In genomic region chr10:60747667-60748212, GRCm38 (mm10) we compare ENCODE assay signal across 10 mouse cellular contexts. TPM values are rescaled to one million over a fixed set of nuclear protein-coding genes. Genes with fewer than 3 reads are reported as not detected.
DNase-seq lines count a peak whose midpoint lies in the region; TF ChIP-seq lines count a peak whose summit lies in the region.
"Had no signal": no experiment of that assay in that cellular context is flagged by ENCODE, and none has a peak within 500 bp of the region (broad histone marks: within the 10 kb centered on the region; RNA-seq: fewer than 3 reads in every experiment).

No protein-coding gene starts in this region.

- TF ChIP-seq CTCF in E14TG2a.4 (conservative IDR thresholded peaks at IDR 0.05; ENCODE audit: low read length) = no peak

- no peaks in the 10 kb centered on the region for H3K27me3 ChIP-seq in E14TG2a.4 (ENCODE audit: insufficient read depth, low read length)
- H3K27me3 ChIP-seq: liver, embryonic 15.5 days had no signal

- WGBS in macrophage (ENCODE audit: missing documents) = 53% methylated on average over 6 of the region's 6 CpGs

- H3K4me3 ChIP-seq in E14TG2a.4 (replicated peaks; ENCODE audit: low read length) (peak overlapping the region; percentile 52), macrophage (ENCODE audit: inconsistent target) (no peak overlapping the region)
- H3K4me3 ChIP-seq: liver, embryonic 15.5 days had no signal

- H3K36me3 ChIP-seq in E14TG2a.4 (ENCODE audit: insufficient read depth, low read length) (peaks cover 29% of the 10 kb centered on the region), macrophage (ENCODE audit: inconsistent target) (peaks cover 33% of the 10 kb centered on the region)
- H3K36me3 ChIP-seq: liver, embryonic 15.5 days had no signal

- intact Hi-C loops in heart, postnatal 36 days (cut with DNase I) = no loop called here

- peaks cover 83% of the 10 kb centered on the region for H3K4me1 ChIP-seq in E14TG2a.4 (replicated peaks; ENCODE audit: low read depth, low read length)

- H3K9me3 ChIP-seq in E14TG2a.4 (ENCODE audit: low read length) = no peaks in the 10 kb centered on the region
- H3K9me3 ChIP-seq: liver, embryonic 15.5 days had no signal

- DNase-seq in heart, postnatal 36 days = peak; percentile 31 to 37
- DNase-seq in heart, postnatal 4 days = no peak
- peak; percentile 22 for DNase-seq in fibroblast of lung, adult 2 months (ENCODE audit: low read depth)
- no peak for DNase-seq in natural killer cell, adult 2 months (ENCODE audit: low spot score in 2 of 2)
- DNase-seq in cerebellum, adult 18-20 months = no peak
- no peak for DNase-seq in lung, postnatal 4 days
- DNase-seq: thymus, postnatal 25 days had no signal

- H3K79me2 ChIP-seq in macrophage (ENCODE audit: inconsistent target) = peaks cover 96% of the 10 kb centered on the region

- peak overlapping the region; percentile 58 for H3K27ac ChIP-seq in macrophage
- H3K27ac ChIP-seq: liver, embryonic 15.5 days had no signal

RNA-seq across cellular contexts. Expression of gene Slc29a3, which starts 4.9 kb away (rescaled TPM):
- total RNA-seq in heart, postnatal 36 days (2021) = 1 to 10 TPM; 3.2 to 6.7 TPM
- total RNA-seq in heart, postnatal 4 days (2021) = 1 to 10 TPM; 6.9 to 8.2 TPM
- total RNA-seq in macrophage (2018; cell fraction: chromatin; rRNA removed) = 10 to 100 TPM in 22 of 26 experiments, 1 to 10 TPM in 4; 4.8 to 91.9 (median 47.9) TPM
- 100 to 1,000 TPM in 22 of 26 experiments, 10 to 100 TPM in 4; 73.7 to 177 (median 142) TPM for total RNA-seq in macrophage (2018; cell fraction: cytosol; rRNA removed)
- total RNA-seq in macrophage (2018; cell fraction: nucleus; rRNA removed) = 100 to 1,000 TPM in 15 of 26 experiments, 10 to 100 TPM in 11; 40.3 to 216 (median 117) TPM
- polyA plus RNA-seq in macrophage (2018) = 49.5 to 143 TPM (median 110 TPM) in 3 replicates

RNA-seq across cellular contexts. Expression of gene Cdh23, which starts 51.5 kb away (rescaled TPM):
- total RNA-seq in heart, postnatal 36 days (2021) = 1 to 10 TPM; 5.5 to 7.0 TPM
- total RNA-seq in heart, postnatal 4 days (2021) = 1 to 10 TPM; 4.0 to 4.4 TPM
- total RNA-seq in macrophage (2018; cell fraction: chromatin; rRNA removed) = 10 to 100 TPM in 2 of 26 experiments, 1 to 10 TPM in 15, under 1 TPM in 9; 0.09 to 14.8 (median 3.5) TPM
- total RNA-seq in macrophage (2018; cell fraction: cytosol; rRNA removed) = 1 to 10 TPM in 11 of 26 experiments, under 1 TPM in 15; 0.04 to 2.5 (median 0.34) TPM
- 1 to 10 TPM in 16 of 26 experiments, under 1 TPM in 10; 0.10 to 7.3 (median 1.6) TPM for total RNA-seq in macrophage (2018; cell fraction: nucleus; rRNA removed)
- 0.06 to 0.93 TPM (median 0.40 TPM) in 3 replicates for polyA plus RNA-seq in macrophage (2018)

Comparison
In these comparisons a context has a peak if more than half of its experiments do, and no peak if none do; other contexts are left out.
1. DNase-seq: peak in heart, postnatal 36 days (2 of 2) and fibroblast of lung, adult 2 months (single experiment); none in heart, postnatal 4 days (single experiment), natural killer cell, adult 2 months (0 of 2), cerebellum, adult 18-20 months (0 of 2) and lung, postnatal 4 days (0 of 2).